Mouse (Mus musculus) mouse trophoblast stem cell (cell line): ENCODE data around the gene Tmem8b.

Source experiments
- in situ Hi-C, 2 experiments: fragments of 300-500 bp; cut with MseI, MboI; formaldehyde crosslinking; loops; 2 replicates in 1 of 2; 3 replicates in 1 of 2; pipeline ENCODE4 v1.15.1; 2025

Gene Tmem8b

DNA sequence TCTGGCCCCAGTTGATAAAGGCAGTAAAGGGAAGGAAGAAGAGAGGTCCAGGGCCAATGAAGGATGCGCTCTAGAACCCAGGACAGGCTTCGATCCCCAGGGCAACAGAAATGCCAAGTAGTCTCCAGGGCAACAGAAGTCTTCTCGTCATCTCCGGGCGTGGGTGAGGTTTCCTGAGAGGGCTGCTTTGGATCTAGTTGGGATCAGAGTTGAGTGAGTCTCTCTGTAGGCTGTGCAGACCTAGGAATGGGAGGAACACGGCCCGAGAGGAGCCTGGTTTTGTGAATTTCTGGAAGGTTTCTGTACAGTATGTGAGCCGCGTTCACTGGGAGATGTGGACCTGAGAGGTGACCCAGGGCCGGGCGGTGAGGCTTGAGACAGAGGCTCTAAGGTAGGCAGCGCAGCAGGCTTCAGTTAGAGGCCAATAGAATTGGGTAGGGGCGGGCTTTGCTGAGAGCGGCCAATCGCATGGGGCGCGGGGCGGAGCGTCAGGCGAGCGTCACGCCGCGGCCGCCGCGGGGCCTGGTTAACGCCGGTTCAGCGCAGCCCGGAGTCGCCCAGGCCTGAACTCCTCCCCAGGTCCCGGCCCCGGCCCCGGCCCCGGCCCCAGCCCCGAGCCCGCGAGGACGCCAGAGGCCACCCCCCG, at the start of gene Tmem8b, which contains the start of gene Fam221b:
Tmem8b (plus strand) TSS at position 190 of the 646 bp plus-strand sequence.
Fam221b (minus strand) TSS at position 364 of the 646 bp plus-strand sequence.
- in situ Hi-C loops = no loop called here

- in situ Hi-C loops = loop anchor here (10.0 kb wide), 1 partner anchor 95 kb away; the partner anchor contains the start of gene Olfr71 (in 2 of the 2)
These were observed 48.5 kb upstream of the Tmem8b start for GRCm38 (mm10) chr4:43620146-43620778.

DNA sequence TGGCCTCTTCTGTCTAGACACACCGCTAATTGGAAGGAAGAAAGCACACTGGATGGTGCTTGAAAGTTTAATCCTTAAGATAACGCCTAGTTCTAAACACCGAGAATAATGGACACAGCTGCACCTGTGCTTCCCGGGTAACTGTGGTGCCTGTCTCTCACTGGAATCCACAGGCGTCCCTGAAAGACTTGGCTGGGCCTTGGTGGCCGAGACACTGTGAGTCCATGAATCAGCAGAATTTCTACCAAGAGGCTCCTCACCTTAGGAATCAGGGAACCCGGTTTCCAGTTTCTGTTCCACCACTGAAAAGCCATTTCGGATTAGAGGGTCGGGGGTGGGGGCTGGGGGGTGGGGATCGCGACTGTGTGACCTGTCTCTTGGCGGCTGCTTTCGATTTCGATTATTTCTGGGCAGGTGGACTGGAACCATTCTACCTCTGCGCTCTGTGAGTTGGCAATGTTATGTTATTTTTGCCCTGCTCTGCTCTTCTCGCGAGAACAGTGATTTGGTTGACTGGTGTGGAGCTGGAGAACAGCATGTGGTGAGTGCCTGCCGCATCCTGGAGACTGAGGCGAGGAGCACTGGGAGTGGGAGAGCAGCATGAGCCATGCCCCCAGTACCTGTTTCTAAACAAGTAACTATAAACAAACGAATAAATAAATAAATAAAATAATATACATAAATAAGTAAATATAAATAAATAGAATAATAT, 39.5 kb upstream of the Tmem8b start:
- in situ Hi-C loops = loop anchor here (10.0 kb wide), 1 partner anchor 86 kb away; the partner anchor contains the start of gene Olfr71 (in 2 of the 2)

DNA sequence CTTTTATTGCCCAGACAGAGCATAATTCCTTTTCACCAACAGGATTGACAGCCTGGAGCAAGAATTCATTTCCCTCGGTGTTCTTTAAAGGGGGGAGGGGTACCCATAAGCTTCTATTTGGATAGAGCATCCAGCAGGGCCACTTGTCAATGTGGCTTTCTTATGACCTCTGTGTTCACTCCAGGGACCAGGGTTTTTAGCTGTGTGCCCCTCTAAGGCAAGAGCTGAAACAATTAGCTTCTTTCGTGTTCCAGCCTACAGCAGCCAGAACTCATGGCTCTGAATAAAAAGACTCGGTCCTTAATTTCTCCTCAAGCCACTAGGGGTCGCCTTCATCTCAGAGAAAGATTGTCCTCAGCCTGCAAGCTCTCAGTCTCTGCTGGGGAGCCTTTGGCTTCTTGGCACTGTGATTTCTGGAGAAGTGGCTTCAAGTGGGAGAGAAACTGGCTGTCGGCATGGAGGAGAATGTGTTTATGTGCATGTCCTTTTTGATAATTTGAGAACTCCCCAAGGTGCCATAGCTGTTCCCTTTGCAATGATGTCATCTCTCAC, 38.7 kb upstream of the Tmem8b start:
- in situ Hi-C loops = no loop called here

- in situ Hi-C loops = no loop called here
These were observed 38.1 kb upstream of the Tmem8b start for GRCm38 (mm10) chr4:43630671-43631045.

DNA sequence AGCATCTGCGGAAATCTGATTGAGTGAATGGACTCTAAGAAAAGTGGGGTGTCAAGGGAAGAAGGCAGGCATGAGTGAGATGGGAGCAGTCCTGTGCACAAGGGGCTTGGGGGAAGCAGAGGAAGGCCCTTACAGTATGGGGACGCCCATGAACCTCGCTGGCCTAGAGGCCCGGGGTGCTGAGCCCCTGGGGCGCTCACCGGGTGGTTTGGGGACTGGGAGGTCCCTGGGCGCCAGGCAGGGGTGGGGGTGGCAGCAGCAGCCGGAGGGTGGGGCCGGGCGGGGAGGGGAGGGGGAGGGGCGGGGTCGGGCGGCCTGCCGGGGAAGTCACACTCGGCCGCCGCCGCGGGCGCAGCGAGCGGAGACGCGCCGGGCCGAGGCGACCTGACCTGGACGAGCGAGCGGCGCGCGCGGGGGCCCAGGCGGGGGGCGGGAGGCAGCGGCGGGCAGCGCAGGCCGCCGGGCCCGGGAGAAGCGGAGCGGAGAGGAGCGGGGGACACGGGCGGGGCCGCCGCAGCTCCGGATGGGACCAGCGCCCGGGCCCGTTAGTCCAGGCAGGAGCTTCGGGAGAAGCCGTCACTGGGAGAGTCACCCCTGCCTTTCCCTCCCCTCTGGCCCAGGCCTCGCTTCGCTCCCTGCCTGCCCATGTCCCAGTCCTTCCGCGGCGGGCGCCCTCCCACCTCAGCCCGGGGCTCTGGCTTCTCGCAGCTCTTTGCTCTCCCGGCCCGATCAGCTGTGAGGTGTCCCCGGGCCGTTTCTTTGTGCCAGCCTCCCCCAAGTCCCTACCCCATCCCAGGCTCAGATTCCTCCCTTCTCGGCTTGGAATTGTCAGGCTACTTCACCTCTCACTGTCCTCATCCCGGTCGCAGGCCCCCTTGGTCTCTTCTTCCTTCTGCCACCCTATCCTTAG, 37.5 kb upstream of the Tmem8b start, which contains the start of gene Npr2:
Npr2 (plus strand) TSS at position 890 of the 910 bp plus-strand sequence.
- in situ Hi-C loops = no loop called here

GRCm38 (mm10) chr4:43631956-43632920, 36.5 kb upstream of the Tmem8b start:
- in situ Hi-C loops = no loop called here

GRCm38 (mm10) chr4:43633296-43633695, 35.5 kb upstream of the Tmem8b start:
- in situ Hi-C loops = no loop called here

DNA sequence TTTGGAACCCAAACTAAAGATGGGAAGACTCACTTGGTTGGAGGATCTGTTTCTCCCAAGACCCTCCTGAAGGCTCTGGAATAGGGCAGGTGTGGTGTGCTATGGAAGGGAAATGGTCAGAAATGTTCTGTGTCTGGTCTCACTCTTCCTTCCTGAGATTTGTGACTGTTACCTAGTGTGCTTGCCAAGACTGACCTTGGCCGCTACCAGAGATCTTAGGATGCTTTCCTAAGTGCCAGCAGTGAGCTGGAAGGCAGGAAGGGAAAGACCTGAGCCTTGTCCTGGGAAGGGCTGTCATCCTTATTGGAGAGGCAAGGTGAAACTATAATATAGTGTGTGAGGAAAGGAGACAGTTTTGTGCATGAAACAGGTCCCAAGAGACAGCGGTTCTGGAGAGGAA, 35.0 kb upstream of the Tmem8b start:
- in situ Hi-C loops = no loop called here

GRCm38 (mm10) chr4:43634621-43635374, 34.0 kb upstream of the Tmem8b start:
- in situ Hi-C loops = no loop called here

GRCm38 (mm10) chr4:43636751-43637150, 32.0 kb upstream of the Tmem8b start:
- in situ Hi-C loops = no loop called here

DNA sequence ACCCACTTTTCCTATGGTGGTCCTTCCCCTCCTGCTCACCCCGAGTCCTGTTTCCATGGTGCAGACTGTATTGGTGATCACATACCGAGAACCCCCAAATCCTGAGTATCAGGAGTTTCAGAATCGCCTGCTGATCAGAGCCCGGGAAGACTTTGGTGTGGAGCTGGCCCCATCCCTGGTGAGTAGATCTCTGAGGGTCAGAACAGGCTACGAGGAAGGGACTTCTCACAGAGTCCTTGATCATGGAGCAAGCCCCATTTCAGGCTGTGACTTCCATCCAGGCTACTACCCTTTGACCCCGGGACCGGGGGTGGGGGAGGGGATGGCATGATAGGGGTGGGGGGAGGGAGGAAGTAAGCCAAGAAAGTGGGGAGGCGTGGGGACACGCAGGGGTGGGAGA, 28.7 kb upstream of the Tmem8b start:
- in situ Hi-C loops = no loop called here

DNA sequence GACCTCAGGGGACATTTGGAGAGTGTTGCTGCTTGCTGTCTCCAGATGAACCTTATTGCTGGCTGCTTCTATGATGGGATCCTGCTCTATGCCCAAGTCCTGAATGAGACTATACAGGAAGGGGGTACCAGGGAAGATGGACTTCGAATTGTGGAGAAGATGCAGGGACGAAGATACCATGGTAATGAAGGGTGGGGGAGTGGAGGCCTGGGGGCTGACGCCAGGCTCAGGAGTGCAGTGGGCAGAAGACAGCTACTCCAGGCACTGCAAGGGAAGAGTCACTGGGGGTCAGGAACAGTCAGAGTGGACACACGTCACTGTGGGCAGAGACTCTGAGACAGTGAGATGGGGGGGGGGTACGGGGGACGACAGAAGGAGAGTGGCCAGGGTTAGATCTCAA, 28.3 kb upstream of the Tmem8b start:
- in situ Hi-C loops = no loop called here

DNA sequence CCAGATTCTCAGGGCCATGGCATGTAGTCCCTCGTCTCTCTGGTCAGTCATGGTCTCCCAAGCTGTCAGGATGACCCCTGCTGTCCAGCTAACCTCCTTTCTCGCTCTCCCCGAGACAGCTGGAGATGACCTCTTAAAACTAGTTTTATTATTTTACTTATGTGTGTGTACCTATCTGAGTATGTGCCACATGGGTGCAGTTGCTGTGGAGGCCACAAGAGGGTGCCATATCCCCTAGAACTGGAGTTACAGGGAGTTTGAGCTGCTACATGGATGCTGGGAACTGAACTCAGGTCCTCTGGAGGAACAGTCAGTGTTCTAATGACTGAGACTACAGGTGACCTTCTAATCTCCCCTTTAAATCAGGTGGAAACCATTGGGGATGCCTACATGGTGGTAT, 19.0 kb upstream of the Tmem8b start:
- in situ Hi-C loops = no loop called here

GRCm38 (mm10) chr4:43652726-43653125, 16.0 kb upstream of the Tmem8b start:
- in situ Hi-C loops = no loop called here

DNA sequence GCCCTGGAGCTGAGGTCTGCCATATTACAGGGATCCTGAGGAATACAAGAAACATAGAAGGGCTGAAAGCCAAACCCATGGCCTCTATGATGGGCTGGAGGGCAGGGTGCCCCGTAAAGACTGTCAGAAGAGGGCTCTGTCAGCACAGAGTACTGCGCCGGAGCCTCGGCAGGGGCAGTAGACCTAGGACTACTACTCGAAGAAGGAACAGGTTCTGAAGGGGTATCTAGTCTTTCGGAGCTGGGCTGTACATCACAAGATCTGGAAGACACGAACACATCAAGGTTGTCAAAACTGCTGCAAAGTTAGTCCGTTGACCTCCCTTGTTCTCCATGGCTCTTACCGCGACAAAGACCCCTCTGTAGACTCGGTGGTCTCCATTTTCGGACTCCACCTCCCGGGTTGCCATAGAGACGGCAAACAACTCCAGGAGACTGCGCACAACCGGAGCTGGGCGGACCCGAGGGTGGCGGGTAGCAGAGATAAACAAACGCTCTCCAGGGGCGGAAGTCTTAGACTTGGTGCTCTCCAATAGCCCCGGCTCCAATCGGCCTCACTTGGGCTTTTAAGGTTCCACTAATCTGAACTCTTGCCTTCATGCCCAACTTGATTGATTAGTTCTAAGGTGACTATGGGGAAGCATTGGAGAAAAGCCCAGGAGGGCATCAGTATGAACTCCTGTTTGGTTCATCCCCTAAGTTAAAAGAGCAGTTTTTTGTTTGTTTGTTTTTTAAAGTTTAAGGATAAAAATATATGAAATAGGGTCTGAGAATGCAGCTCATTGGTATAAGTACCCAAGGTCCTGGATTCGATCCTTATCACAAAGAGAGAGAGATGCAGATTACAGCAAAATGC, 15.4 kb upstream of the Tmem8b start, which contains the start of gene Spag8:
Spag8 (minus strand) TSS at position 434 of the 855 bp plus-strand sequence.
- in situ Hi-C loops = no loop called here

GRCm38 (mm10) chr4:43655656-43656338, 13.0 kb upstream of the Tmem8b start:
- in situ Hi-C loops = no loop called here
